Mouse (Mus musculus) mouse embryonic stem cell (cell line): ENCODE measurements around the gene Gla.

Source experiments
- in situ Hi-C, 2 experiments: fragments of 300-500 bp; cut with MboI; formaldehyde crosslinking; loops; 1 replicate in 1 of 2; 3 replicates in 1 of 2; pipeline ENCODE4 v1.14.3; 2019 to 2020; ENCODE audit warnings: low sequenced_read_pairs in 2 of 2, low pct_unique_long_range_greater_than_20kb in 1 of 2, mixed read lengths in 1 of 2; ENCODE audit not compliant: unreplicated experiment in 1 of 2

The Gla gene

DNA sequence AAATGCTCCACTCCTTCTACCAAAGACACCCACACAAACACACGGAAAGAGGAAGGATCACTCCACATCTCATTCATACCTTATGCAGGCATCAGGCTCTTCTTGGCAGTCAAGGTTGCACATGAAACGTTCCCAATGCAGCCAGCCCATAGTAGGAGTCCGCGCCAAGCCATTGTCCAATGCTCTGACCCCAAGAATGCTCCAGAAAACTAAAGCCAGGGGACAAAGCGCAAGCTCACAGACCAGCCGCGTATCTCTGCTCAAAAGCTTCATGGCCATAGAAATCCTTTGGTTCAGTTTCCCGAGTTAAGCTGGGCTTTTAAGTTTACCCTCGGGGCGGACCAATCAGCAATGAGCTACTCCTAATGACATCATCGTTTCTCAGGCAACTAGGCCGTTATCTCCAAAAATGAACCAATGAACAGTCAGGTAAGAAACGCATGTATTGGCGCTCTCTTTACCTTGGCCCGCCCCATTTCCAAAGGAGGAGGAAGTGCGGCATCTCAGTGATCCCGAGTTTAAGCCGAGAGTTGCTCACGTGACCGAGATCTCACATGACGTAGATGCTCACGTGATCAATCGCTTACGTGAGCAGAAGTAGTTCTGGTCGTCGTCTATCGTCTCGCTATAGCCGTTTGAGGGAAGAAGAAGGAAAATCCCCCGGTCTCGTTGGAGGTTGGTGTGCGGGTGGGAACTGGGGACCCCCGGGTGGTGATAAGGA, at the start of gene Gla, which contains the start of gene Hnrnph2:
Gene Gla, minus strand, starts transcription at position 467 of the 721 bp plus-strand sequence.
Gene Hnrnph2, plus strand, starts transcription at position 521 of the 721 bp plus-strand sequence.
- in situ Hi-C loops = no loop called here

GRCm38 (mm10) chrX:134648031-134648692, 47.2 kb upstream of the Gla start:
- in situ Hi-C loops = loop anchor here (25.0 kb wide), 1 partner anchor 264 kb away; no protein-coding TSS in a partner anchor

DNA sequence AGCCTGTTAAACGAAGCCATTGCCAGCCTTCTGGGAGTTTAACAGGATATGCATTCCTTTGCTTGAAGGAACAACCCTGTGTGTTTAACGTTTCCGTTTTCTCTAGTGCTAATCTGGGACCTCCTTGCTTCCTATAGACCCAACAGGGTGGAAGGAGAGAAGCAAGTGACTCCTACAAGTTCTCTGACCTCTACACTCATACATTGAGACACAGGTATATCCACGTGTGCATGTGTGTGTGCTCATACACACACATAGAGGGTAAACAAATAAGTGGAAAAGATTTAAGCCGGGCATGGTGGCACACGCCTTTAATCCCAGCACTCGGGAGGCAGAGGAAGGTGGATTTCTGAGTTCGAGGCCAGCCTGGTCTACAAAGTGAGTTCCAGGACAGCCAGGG, 46.5 kb upstream of the Gla start:
- in situ Hi-C loops = loop anchor here (25.0 kb wide), 1 partner anchor 265 kb away; no protein-coding TSS in a partner anchor

- in situ Hi-C loops = loop anchor here (25.0 kb wide), 1 partner anchor 266 kb away; no protein-coding TSS in a partner anchor
Measured at GRCm38 (mm10) chrX:134646338-134646737, 45.4 kb upstream of the Gla start.

DNA sequence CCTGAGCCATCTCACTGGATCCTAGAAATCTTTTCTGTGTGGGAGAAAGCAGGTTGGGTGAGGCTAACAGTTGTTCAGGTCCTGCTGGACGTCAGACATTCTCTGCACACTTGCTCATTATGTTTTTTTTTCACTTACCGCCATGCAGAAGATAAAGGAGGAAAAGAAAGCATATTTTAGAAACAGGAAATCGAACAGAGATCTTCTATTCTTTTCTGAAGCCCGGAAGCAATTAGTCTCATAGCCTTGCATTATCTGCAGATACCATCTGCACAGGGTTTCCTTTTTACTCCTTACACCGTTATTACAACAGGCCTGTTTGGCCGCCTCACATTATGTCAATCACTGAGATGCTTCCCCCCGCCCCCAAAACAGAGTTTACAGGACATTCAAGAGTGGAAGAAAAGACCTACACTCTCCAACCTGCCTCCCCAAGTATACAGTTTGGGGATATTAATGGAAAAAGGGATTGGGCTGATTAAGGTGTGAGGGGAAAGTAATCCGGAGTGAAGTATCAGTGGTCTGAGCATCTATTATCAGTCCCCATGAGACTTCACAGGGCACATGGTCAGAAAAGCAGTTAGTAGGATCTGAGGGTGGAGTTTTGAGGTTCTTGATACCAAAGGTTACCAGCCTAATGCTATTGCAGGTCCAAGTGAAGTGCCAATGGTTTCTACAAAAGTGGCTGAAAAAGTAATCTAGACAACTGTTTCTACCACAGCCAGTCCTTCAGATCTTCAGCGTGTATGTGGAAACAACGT, 40.3 kb upstream of the Gla start:
- in situ Hi-C loops = loop anchor here (25.0 kb wide), 1 partner anchor 271 kb away; no protein-coding TSS in a partner anchor

DNA sequence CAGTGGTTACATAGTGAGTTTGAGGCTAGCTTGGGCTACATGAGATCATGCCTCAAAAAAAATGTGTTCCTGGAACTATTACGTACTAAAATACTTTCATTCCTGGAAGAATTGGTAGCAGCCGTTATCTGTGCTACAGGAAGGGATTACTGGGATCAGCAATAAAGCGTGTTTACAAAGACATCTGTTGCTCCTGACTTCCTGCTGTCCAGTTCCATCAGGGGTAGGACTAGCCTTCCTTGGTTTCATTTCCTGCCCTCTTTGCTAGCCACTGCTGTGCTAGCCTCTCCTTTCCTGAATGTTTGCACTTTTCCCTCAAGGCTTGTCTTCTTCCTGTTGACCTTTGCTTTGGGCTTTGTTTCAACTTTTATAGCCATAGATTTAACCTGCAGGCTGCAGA, 34.9 kb upstream of the Gla start:
- in situ Hi-C loops = loop anchor here (25.0 kb wide), 1 partner anchor 276 kb away; no protein-coding TSS in a partner anchor

- in situ Hi-C loops = loop anchor here (25.0 kb wide), 1 partner anchor 277 kb away; no protein-coding TSS in a partner anchor
Measured at GRCm38 (mm10) chrX:134635111-134635510, 34.2 kb upstream of the Gla start.

DNA sequence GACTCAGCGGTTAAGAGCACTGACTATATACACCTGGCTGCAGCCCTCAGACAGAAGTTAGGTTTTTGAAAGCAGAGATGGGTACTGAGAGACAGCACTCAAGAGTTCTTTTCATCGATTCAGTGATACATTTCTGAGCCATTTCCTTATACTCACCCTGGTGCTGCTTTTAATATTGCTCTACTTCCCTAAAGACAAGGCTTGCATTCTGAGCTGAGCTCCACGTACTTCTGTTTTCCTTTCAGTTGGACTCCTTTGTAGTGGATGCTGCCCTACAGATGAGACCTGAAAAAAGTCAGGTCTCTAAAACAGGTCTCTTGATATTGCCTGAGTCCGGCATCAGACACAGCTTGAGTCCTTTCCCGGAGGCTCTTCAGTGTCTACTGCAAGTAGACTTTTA, 31.8 kb upstream of the Gla start:
- in situ Hi-C loops = loop anchor here (25.0 kb wide), 1 partner anchor 280 kb away; no protein-coding TSS in a partner anchor

DNA sequence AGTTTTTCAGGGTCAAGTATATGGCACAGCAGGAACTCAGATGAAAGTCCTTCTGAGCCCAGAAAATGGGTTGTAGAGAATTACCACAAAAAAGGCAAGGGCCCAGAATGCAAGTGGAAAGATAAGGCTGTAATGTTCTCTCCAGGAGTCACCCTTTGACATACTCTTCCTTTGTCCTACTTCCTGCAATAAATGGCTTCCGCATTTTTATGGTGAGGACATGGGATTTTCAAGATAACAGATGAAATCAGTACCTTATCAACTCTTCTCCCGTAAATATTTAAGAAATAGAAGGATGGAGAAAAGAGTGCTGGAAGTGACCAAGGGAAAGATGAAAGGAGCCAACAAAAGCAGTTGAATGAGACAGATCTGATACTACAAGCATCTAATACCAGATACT, 27.3 kb upstream of the Gla start:
- in situ Hi-C loops = loop anchor here (25.0 kb wide), 1 partner anchor 284 kb away; no protein-coding TSS in a partner anchor

DNA sequence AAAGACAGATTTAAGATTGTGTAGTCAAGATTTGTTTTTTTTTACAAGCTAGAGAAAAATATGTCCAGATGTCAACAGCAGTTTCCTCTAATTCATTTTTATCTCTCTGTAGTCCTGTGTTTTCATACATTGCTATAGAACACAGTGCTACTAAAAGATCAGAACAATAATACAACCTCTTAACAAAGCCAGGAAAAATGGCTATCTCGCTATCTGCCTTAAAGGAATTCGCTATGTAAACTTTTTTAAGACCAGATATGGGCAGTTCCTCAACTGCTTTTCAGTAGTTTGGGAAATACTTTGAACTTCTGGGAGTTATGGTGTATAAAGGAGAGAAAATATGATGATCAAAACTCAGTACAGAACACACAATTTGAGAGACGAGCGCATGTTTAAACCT, 22.4 kb upstream of the Gla start:
- in situ Hi-C loops = no loop called here

DNA sequence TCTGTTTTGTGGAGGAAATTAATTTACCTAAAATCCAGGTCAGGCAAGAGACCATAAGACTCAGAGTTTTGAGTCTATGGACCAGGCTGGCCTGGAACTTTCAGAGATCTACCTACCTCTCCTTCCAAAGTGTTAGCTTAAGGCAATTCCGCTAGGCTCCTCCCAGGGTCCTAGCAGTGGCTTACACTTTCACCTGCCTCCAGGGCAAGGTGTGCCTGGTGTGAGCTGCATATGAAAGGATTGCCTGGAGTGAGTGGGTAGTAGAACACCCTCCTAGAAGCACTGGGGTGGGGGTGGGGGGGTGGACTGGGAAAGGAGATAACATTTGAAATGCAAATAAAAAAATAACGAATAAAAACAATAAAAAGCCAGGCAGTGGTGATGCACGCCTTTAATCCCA, 20.8 kb upstream of the Gla start:
- in situ Hi-C loops = no loop called here

DNA sequence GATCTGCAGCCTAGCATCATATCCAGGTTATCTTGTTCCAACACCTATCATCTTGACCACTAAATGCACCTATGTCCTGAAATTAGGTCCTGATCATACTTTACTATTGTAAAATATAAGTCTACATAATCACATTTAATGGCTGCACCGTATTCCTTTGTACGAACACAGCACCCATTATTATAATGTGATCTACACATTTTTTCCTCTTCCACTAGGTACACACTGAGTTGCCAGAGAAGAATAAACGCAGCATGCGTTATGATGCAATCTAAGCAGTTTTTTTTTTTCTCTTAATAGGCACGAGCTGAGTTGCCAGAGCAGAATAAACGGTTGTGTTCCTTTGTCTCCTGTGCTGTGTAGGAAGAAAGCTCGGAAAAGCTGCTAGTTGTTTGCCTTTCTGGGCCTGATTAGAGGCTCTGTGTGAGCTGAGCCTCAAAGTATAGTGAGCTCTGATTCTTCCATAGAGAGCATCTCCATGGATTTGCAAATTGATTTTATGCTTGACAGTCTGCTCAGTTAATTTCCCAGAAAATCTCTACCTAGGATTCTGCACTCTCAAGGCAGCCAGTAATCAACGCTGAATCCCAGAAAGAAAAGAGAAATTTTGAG, 19.4 kb upstream of the Gla start:
- in situ Hi-C loops = no loop called here

DNA sequence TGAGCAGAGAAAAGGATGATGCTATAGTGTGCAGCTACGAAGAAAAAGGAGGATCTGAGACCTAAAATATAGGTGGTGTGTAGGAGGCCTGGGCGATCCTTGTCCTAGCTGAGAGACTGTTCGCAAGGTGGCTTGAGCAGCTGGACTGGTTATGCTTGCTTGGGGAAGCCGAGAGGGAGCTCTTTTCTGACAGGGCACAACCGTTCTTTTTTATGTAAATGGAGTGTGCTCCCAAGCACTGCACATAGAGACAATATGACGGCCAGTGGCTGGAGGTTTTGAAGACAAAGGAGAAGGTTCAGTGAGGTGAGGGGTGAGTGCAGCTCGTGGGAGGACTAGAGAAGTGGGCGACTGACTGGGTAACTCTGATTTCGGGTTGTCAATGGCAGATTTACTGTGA, 18.8 kb upstream of the Gla start:
- in situ Hi-C loops = no loop called here

GRCm38 (mm10) chrX:134614306-134614705, 13.4 kb upstream of the Gla start:
- in situ Hi-C loops = no loop called here

DNA sequence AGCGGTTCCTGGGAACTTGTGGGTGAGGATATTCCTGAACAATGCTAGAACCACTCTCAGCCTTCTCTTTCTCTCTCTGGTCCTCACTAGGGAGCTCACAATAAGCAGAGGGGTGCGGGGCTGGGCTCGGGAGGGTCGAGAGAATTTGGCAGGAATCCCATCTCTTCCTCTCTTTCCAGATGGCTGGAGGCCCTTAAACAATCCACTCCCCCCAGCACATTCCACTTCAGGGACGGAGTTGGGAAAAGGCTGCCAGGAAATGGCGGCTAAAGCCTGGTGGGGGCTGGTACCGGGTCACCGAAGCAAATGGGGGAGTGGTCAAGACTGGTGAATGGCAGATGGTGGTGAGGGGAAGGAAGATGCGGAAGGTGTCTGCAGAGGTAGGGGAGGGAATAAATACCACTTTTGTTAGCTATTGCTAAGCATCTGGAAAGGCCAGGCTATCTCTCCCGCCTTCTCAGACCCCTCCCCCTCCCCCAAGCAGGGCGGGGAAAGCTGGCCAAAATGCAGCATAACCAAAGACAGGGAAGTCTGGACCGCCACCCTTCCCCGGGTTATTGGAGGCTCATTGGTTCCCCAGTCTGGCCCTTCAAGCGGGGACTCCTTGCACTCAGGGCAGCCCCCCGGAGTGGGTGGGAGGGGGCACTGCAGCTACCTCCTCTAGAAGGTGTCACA, 11.5 kb upstream of the Gla start:
- in situ Hi-C loops = no loop called here

- in situ Hi-C loops = no loop called here
Measured at GRCm38 (mm10) chrX:134610984-134611383, 10.1 kb upstream of the Gla start.

- in situ Hi-C loops = no loop called here
Measured at GRCm38 (mm10) chrX:134609472-134609871, 8.5 kb upstream of the Gla start.
